ENCODE assay signal across 8 mouse cellular contexts in the genomic region with DNA sequence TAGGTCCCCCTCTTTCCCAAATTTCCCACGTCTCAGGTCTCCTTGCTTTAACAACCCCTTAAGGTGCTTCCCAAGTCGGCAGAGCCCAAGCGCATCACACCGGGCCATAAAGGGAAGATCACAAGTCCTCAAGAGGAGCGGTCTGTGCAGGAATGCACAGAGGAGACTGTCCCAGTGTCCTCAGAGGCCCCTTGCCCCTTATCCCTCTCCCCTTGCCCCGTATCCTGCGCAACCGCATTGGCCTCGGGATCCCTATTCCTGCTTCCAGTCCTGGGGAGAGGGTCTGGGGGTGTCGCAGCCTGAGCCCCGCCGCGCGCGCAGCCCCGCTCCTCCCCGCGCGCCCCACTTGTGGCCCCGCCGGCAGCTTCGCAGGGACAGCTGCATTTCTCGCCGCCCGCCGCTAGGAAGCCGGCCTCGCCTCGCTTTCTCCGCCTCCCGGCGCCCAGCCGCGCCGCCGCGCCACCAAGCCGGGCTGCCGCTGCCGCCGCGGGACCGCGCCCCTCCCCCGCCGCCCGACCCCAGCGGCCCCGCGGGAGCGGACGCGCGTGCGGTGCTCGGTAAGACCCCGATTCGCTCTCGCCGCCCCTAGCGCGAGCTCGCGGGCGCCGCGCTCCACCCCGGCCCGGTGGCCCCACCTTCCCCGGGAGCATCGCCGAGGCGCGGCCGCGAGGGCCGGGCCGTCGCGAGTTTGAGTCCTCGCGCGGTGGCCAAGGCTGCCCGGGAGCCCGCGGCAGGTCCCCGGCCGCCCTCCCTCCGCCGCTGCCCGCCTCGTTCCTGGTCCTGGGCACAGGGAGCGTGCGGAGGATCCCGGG. TPM values are rescaled to one million over a fixed set of nuclear protein-coding genes. Genes with fewer than 3 reads are reported as not detected.
DNase-seq lines count a peak whose midpoint lies in the region; ATAC-seq and TF ChIP-seq lines count a peak whose summit lies in the region.

No protein-coding gene starts in this region.

- WGBS in hindbrain, embryonic 15.5 days = 0% methylated on average over 50 of the region's 95 CpGs
- 2% methylated on average over 71 of the region's 95 CpGs for WGBS in macrophage (ENCODE audit: missing documents)

- no peaks in the 10 kb centered on the region for H3K27me3 ChIP-seq in hindbrain, embryonic 15.5 days

- peaks cover 34% of the 10 kb centered on the region for H3K4me1 ChIP-seq in hindbrain, embryonic 15.5 days (replicated peaks)

- H3K79me2 ChIP-seq in macrophage (ENCODE audit: inconsistent target) = no peaks in the 10 kb centered on the region

- H3K9ac ChIP-seq in hindbrain, embryonic 15.5 days = peak overlapping the region; percentile 94

- intact Hi-C loops in left cerebral cortex, adult 2 months (cut with DNase I) = loop anchor here (1.0 kb wide), 2 partner anchors 31 to 62 kb away; partner anchors contain the start of gene Vezf1

- H3K36me3 ChIP-seq in hindbrain, embryonic 15.5 days = no peaks in the 10 kb centered on the region
- H3K36me3 ChIP-seq in macrophage (ENCODE audit: inconsistent target) = no peaks in the 10 kb centered on the region

- H3K9me3 ChIP-seq in hindbrain, embryonic 15.5 days = no peaks in the 10 kb centered on the region

- peak; percentile 63 for TF ChIP-seq CTCF in left cerebral cortex, adult 2 months (IDR thresholded peaks at IDR 0.05)

- peak; percentile 82 for DNase-seq in Muller cell, postnatal 12 days (ENCODE audit: inconsistent ontology term)
- DNase-seq in cerebellum, adult 9-10 months = peak; percentile 74
- peak; percentile 54 to 55 for DNase-seq in frontal cortex, postnatal 25 days (ENCODE audit: low spot score in 2 of 2)
- DNase-seq in left cerebral cortex, adult 2 months (ENCODE audit: extremely low spot score in 1 of 2, low spot score in 2 of 2) = peak; percentile 78 to 81
- peak; percentile 74 for DNase-seq in right cerebral cortex, adult 18-20 months
- peak; percentile 82 for DNase-seq in urinary bladder, postnatal 14 days (ENCODE audit: low spot score)

- ATAC-seq in hindbrain, embryonic 15.5 days (ENCODE audit: low FRiP score, low read depth) = peak; percentile 65

- peak overlapping the region; percentile 90 for H3K27ac ChIP-seq in hindbrain, embryonic 15.5 days (replicated peaks)
- peak overlapping the region; percentile 94 for H3K27ac ChIP-seq in left cerebral cortex, adult 2 months
- H3K27ac ChIP-seq in macrophage = no peak overlapping the region

- peak overlapping the region; percentile 92 for H3K4me2 ChIP-seq in hindbrain, embryonic 15.5 days

- H3K4me3 ChIP-seq in hindbrain, embryonic 15.5 days = peak overlapping the region; percentile 70
- H3K4me3 ChIP-seq in left cerebral cortex, adult 2 months = peak overlapping the region; percentile 87
- H3K4me3 ChIP-seq in macrophage (ENCODE audit: inconsistent target) = peak overlapping the region; percentile 10; the same call in 1 of the 2 replicates

RNA-seq across cellular contexts. Expression of gene Cuedc1, which starts 1.1 kb away (rescaled TPM):
- polyA plus RNA-seq in hindbrain, embryonic 15.5 days (2015; fragmentation: Nextera tagmentation; extraction: Ambion mirVana) = 46.3 and 49.7 TPM in 2 replicates
- total RNA-seq in left cerebral cortex, adult 2 months (2021) = 10 to 100 TPM; 31.4 to 31.7 TPM
- 10 to 100 TPM in 17 of 26 experiments, 1 to 10 TPM in 9; 3.5 to 73.4 (median 15.4) TPM for total RNA-seq in macrophage (2018; cell fraction: chromatin; rRNA removed)
- total RNA-seq in macrophage (2018; cell fraction: cytosol; rRNA removed) = 1 to 10 TPM in 22 of 26 experiments, under 1 TPM in 4; 0.48 to 4.6 (median 1.9) TPM
- total RNA-seq in macrophage (2018; cell fraction: nucleus; rRNA removed) = 10 to 100 TPM in 6 of 26 experiments, 1 to 10 TPM in 20; 1.5 to 26.6 (median 5.2) TPM
- polyA plus RNA-seq in macrophage (2018) = 0.95 to 2.5 TPM (median 2.2 TPM) in 3 replicates

RNA-seq across cellular contexts. Expression of gene Vezf1, which starts 30.9 kb away (rescaled TPM):
- 41.8 and 43.9 TPM in 2 replicates for polyA plus RNA-seq in hindbrain, embryonic 15.5 days (2015; fragmentation: Nextera tagmentation; extraction: Ambion mirVana)
- 10 to 100 TPM; 27.8 to 28.3 TPM for total RNA-seq in left cerebral cortex, adult 2 months (2021)
- total RNA-seq in macrophage (2018; cell fraction: chromatin; rRNA removed) = 100 to 1,000 TPM in 2 of 26 experiments, 10 to 100 TPM in 23, 1 to 10 TPM in 1; 9.5 to 112 (median 16.5) TPM
- 10 to 100 TPM; 11.5 to 42.6 (median 17.7) TPM for total RNA-seq in macrophage (2018; cell fraction: cytosol; rRNA removed)
- 100 to 1,000 TPM in 2 of 26 experiments, 10 to 100 TPM in 24; 14.5 to 149 (median 23.2) TPM for total RNA-seq in macrophage (2018; cell fraction: nucleus; rRNA removed)
- polyA plus RNA-seq in macrophage (2018) = 12.2 to 18.4 TPM (median 14.4 TPM) in 3 replicates

RNA-seq across cellular contexts. Expression of gene Srsf1, which starts 51.8 kb away (rescaled TPM):
- 215 and 220 TPM in 2 replicates for polyA plus RNA-seq in hindbrain, embryonic 15.5 days (2015; fragmentation: Nextera tagmentation; extraction: Ambion mirVana)
- 100 to 1,000 TPM; 184 to 190 TPM for total RNA-seq in left cerebral cortex, adult 2 months (2021)
- 100 to 1,000 TPM in 15 of 26 experiments, 10 to 100 TPM in 11; 52.3 to 254 (median 106) TPM for total RNA-seq in macrophage (2018; cell fraction: chromatin; rRNA removed)
- total RNA-seq in macrophage (2018; cell fraction: cytosol; rRNA removed) = 100 to 1,000 TPM in 4 of 26 experiments, 10 to 100 TPM in 22; 73.1 to 109 (median 89.7) TPM
- total RNA-seq in macrophage (2018; cell fraction: nucleus; rRNA removed) = 100 to 1,000 TPM in 17 of 26 experiments, 10 to 100 TPM in 9; 70.6 to 242 (median 110) TPM
- polyA plus RNA-seq in macrophage (2018) = 77.7 to 105 TPM (median 79.2 TPM) in 3 replicates

Comparison
In these comparisons a context has a peak if more than half of its experiments do, and no peak if none do; other contexts are left out.
1. H3K4me3 ChIP-seq: peak in every context shown above with its lines; median percentile 87 in left cerebral cortex, adult 2 months; 70 in hindbrain, embryonic 15.5 days; 10 in macrophage.
2. RNA of gene Cuedc1, which starts 1.1 kb away (polyA plus RNA-seq): 46.3 to 49.7 TPM in hindbrain, embryonic 15.5 days; 0.95 to 2.5 TPM in macrophage; every median in the first group is over 10 times any median in the second.
3. Peak in every context shown above with its lines, with median percentiles within 50 percentile points of each other: DNase-seq.